12 mouse cellular contexts compared by ENCODE assay signal in genomic region chr13:45513009-45513984, GRCm38 (mm10). TPM values are rescaled to one million over a fixed set of nuclear protein-coding genes. Genes with fewer than 3 reads are reported as not detected.
DNase-seq lines count a peak whose midpoint lies in the region; ATAC-seq and TF ChIP-seq lines count a peak whose summit lies in the region.
"Had no signal": no experiment of that assay in that cellular context is flagged by ENCODE, and none has a peak within 500 bp of the region (broad histone marks: within the 10 kb centered on the region; RNA-seq: fewer than 3 reads in every experiment).

No protein-coding gene starts in this region.

- H3K9me3 ChIP-seq in heart, embryonic 11.5 days (replicated peaks; ENCODE audit: control insufficient read depth, low read length) = no peaks in the 10 kb centered on the region
- no peaks in the 10 kb centered on the region for H3K9me3 ChIP-seq in midbrain, embryonic 10.5 days (replicated peaks)
- H3K9me3 ChIP-seq in midbrain, embryonic 15.5 days = no peaks in the 10 kb centered on the region
- no peaks in the 10 kb centered on the region for H3K9me3 ChIP-seq in heart, embryonic 16.5 days (replicated peaks; ENCODE audit: control insufficient read depth, low read length)
- H3K9me3 ChIP-seq in stomach, embryonic 15.5 days = no peaks in the 10 kb centered on the region
- H3K9me3 ChIP-seq: hindbrain, embryonic 12.5 days had no signal

- peaks cover 71% of the 10 kb centered on the region for H3K4me1 ChIP-seq in heart, embryonic 11.5 days (ENCODE audit: control insufficient read depth, insufficient read depth, low read length)
- H3K4me1 ChIP-seq in midbrain, embryonic 10.5 days = peaks cover 47% of the 10 kb centered on the region
- peaks cover 32% of the 10 kb centered on the region for H3K4me1 ChIP-seq in midbrain, embryonic 15.5 days
- H3K4me1 ChIP-seq in heart, embryonic 16.5 days (ENCODE audit: control insufficient read depth, insufficient read depth, low read length) = peaks cover 78% of the 10 kb centered on the region
- H3K4me1 ChIP-seq in stomach, embryonic 15.5 days = peaks cover 41% of the 10 kb centered on the region
- 0 out of 2 replicates have a peak, but pooled peaks cover 1% of the 10 kb centered on the region for H3K4me1 ChIP-seq in lung, adult 2 months (ENCODE audit: control insufficient read depth, insufficient read depth, low read length)

- peak overlapping the region; percentile 89 for H3K4me2 ChIP-seq in heart, embryonic 11.5 days
- H3K4me2 ChIP-seq in midbrain, embryonic 15.5 days = no peak overlapping the region
- no peak overlapping the region; the same call in 1 of the 2 replicates for H3K4me2 ChIP-seq in heart, embryonic 16.5 days (ENCODE audit: low read depth, low read length)
- no peak overlapping the region for H3K4me2 ChIP-seq in stomach, embryonic 15.5 days
- H3K4me2 ChIP-seq: hindbrain, embryonic 12.5 days had no signal

- H3K27ac ChIP-seq in heart, embryonic 11.5 days (ENCODE audit: low read depth, low read length) = peak overlapping the region; percentile 52; the same call in 1 of the 2 replicates
- H3K27ac ChIP-seq in midbrain, embryonic 10.5 days (replicated peaks) = peak overlapping the region; percentile 10; the same call in 1 of the 2 replicates
- H3K27ac ChIP-seq in midbrain, embryonic 15.5 days = no peak overlapping the region
- H3K27ac ChIP-seq in heart, embryonic 16.5 days (ENCODE audit: low read length) = peak overlapping the region; percentile 68; the same call in 1 of the 2 replicates
- peak overlapping the region; percentile 52 for H3K27ac ChIP-seq in stomach, embryonic 15.5 days
- H3K27ac ChIP-seq in layer of hippocampus, adult 2 months = no peak overlapping the region
- H3K27ac ChIP-seq: hindbrain, embryonic 12.5 days had no signal

- no peak for TF ChIP-seq CTCF in lung, adult 2 months (IDR thresholded peaks at IDR 0.05; ENCODE audit: insufficient read depth, low read length)
- TF ChIP-seq CTCF in layer of hippocampus, adult 2 months (conservative IDR thresholded peaks at IDR 0.05) = no peak

- peak overlapping the region; percentile 24; the same call in 1 of the 2 replicates for H3K9ac ChIP-seq in heart, embryonic 11.5 days (ENCODE audit: low read depth, low read length)
- H3K9ac ChIP-seq in midbrain, embryonic 15.5 days = no peak overlapping the region
- H3K9ac ChIP-seq in heart, embryonic 16.5 days (ENCODE audit: low read length) = 0 out of 2 replicates have a peak overlapping the region, but pooled peaks have one; percentile 51
- H3K9ac ChIP-seq in stomach, embryonic 15.5 days = no peak overlapping the region
- H3K9ac ChIP-seq: forebrain, postnatal 0 days; hindbrain, embryonic 12.5 days had no signal

- WGBS in heart, embryonic 11.5 days (ENCODE audit: insufficient replicate concordance) = 53% methylated on average over 12 of the region's 12 CpGs
- WGBS in midbrain, embryonic 10.5 days = 76% methylated on average over 12 of the region's 12 CpGs
- WGBS in midbrain, embryonic 15.5 days = 71% methylated on average over 12 of the region's 12 CpGs
- 49% methylated on average over 12 of the region's 12 CpGs for WGBS in heart, embryonic 16.5 days
- WGBS in stomach, embryonic 15.5 days = 61% methylated on average over 12 of the region's 12 CpGs
- 70% methylated on average over 12 of the region's 12 CpGs for WGBS in lung, adult 2 months

- no peaks in the 10 kb centered on the region for H3K36me3 ChIP-seq in heart, embryonic 11.5 days (ENCODE audit: control insufficient read depth, insufficient read depth, low read length)
- no peaks in the 10 kb centered on the region for H3K36me3 ChIP-seq in midbrain, embryonic 10.5 days
- no peaks in the 10 kb centered on the region for H3K36me3 ChIP-seq in midbrain, embryonic 15.5 days (replicated peaks)
- peaks cover 8% of the 10 kb centered on the region for H3K36me3 ChIP-seq in heart, embryonic 16.5 days (ENCODE audit: control insufficient read depth, insufficient read depth)
- no peaks in the 10 kb centered on the region for H3K36me3 ChIP-seq in stomach, embryonic 15.5 days
- H3K36me3 ChIP-seq: hindbrain, embryonic 12.5 days had no signal

- no peaks in the 10 kb centered on the region for H3K27me3 ChIP-seq in heart, embryonic 11.5 days (ENCODE audit: control insufficient read depth, insufficient read depth, low read length)
- peaks cover 57% of the 10 kb centered on the region for H3K27me3 ChIP-seq in midbrain, embryonic 10.5 days (ENCODE audit: low read depth, poor library complexity, severe bottlenecking)
- H3K27me3 ChIP-seq in midbrain, embryonic 15.5 days (replicated peaks) = peaks cover 8% of the 10 kb centered on the region
- H3K27me3 ChIP-seq in heart, embryonic 16.5 days (ENCODE audit: control insufficient read depth, insufficient read depth, low read length) = no peaks in the 10 kb centered on the region
- H3K27me3 ChIP-seq in stomach, embryonic 15.5 days (replicated peaks) = no peaks in the 10 kb centered on the region
- H3K27me3 ChIP-seq: CH12.LX had no signal

- no peak for TF ChIP-seq POLR2A in lung, adult 2 months (IDR thresholded peaks at IDR 0.05; ENCODE audit: borderline replicate concordance, extremely low read depth, low read depth, low read length)

- ATAC-seq in heart, embryonic 11.5 days (replicated peaks; ENCODE audit: insufficient number of reproducible peaks, low FRiP score, low TSS enrichment) = no peak
- no peak for ATAC-seq in midbrain, embryonic 15.5 days (replicated peaks)
- no peak for ATAC-seq in heart, embryonic 16.5 days (replicated peaks; ENCODE audit: extremely low read depth, insufficient read depth, low FRiP score)
- no peak for ATAC-seq in stomach, embryonic 15.5 days (ENCODE audit: insufficient read depth, low FRiP score, low read depth)
- ATAC-seq: forebrain, postnatal 0 days had no signal

- no peak overlapping the region for H3K4me3 ChIP-seq in heart, embryonic 11.5 days (ENCODE audit: low read depth, low read length)
- no peak overlapping the region for H3K4me3 ChIP-seq in midbrain, embryonic 10.5 days
- no peak overlapping the region for H3K4me3 ChIP-seq in midbrain, embryonic 15.5 days
- H3K4me3 ChIP-seq in heart, embryonic 16.5 days (ENCODE audit: low read length) = no peak overlapping the region
- H3K4me3 ChIP-seq in stomach, embryonic 15.5 days (replicated peaks) = no peak overlapping the region
- no peak overlapping the region for H3K4me3 ChIP-seq in lung, adult 2 months (replicated peaks; ENCODE audit: extremely low read depth, low read depth, low read length)
- H3K4me3 ChIP-seq in layer of hippocampus, adult 2 months = no peak overlapping the region
- H3K4me3 ChIP-seq: hindbrain, embryonic 12.5 days had no signal

- no peak for DNase-seq in heart, postnatal 4 days
- no peak for DNase-seq in midbrain, embryonic 10.5 days (ENCODE audit: low spot score)
- no peak for DNase-seq in lung, adult 2 months
- DNase-seq in layer of hippocampus, adult 2 months (ENCODE audit: low spot score in 2 of 2) = no peak
- DNase-seq: forebrain, postnatal 0 days; left cerebral cortex, postnatal 4 days had no signal

RNA-seq across cellular contexts. Expression of gene Gmpr, which starts 6.1 kb away (rescaled TPM):
- 176 and 191 TPM in 2 replicates for polyA plus RNA-seq in heart, embryonic 11.5 days (2014; fragmentation: Nextera tagmentation; extraction: Ambion mirVana)
- total RNA-seq in heart, postnatal 4 days (2021) = 100 to 1,000 TPM; 161 to 187 TPM
- polyA plus RNA-seq in midbrain, embryonic 10.5 days (2016; fragmentation: Nextera tagmentation; extraction: Ambion mirVana) = 26.9 and 30.0 TPM in 2 replicates
- polyA plus RNA-seq in midbrain, embryonic 15.5 days (2015; fragmentation: Nextera tagmentation; extraction: Ambion mirVana) = 29.5 and 31.7 TPM in 2 replicates
- polyA plus RNA-seq in heart, embryonic 16.5 days (2015; fragmentation: Nextera tagmentation; extraction: Ambion mirVana) = 213 and 219 TPM in 2 replicates
- 35.2 and 50.5 TPM in 2 replicates for polyA plus RNA-seq in stomach, embryonic 15.5 days (2015; fragmentation: Nextera tagmentation; extraction: Ambion mirVana)
- 21.9 and 30.8 TPM in 2 replicates for polyA plus RNA-seq in lung, adult 2 months (2012; rRNA removed)
- 10 to 100 TPM; 63.7 to 66.9 TPM for total RNA-seq in layer of hippocampus, adult 2 months (2021)

Comparison
In these comparisons a context has a peak if more than half of its experiments do, and no peak if none do; other contexts are left out.
1. H3K27ac ChIP-seq: peak in heart, embryonic 11.5 days (single experiment), midbrain, embryonic 10.5 days (single experiment), heart, embryonic 16.5 days (single experiment) and stomach, embryonic 15.5 days (single experiment); none in midbrain, embryonic 15.5 days (single experiment) and layer of hippocampus, adult 2 months (single experiment).
2. H3K9ac ChIP-seq: peak in heart, embryonic 11.5 days (single experiment) and heart, embryonic 16.5 days (single experiment); none in midbrain, embryonic 15.5 days (single experiment) and stomach, embryonic 15.5 days (single experiment).